Mouse (Mus musculus): ENCODE results near the gene Gm266. TPM values are rescaled to one million over a fixed set of nuclear protein-coding genes. Genes with fewer than 3 reads are reported as not detected.
"Not testable (repeated sequence)": the region's sequence is repeated elsewhere in the genome, so short reads cannot be mapped to it uniquely, and the experiment has no call there.

Gene Gm266
- total RNA-seq (2022) = under 1 TPM in 2 of 4 experiments, not detected in 2; 0.22 to 0.35 TPM

DNA sequence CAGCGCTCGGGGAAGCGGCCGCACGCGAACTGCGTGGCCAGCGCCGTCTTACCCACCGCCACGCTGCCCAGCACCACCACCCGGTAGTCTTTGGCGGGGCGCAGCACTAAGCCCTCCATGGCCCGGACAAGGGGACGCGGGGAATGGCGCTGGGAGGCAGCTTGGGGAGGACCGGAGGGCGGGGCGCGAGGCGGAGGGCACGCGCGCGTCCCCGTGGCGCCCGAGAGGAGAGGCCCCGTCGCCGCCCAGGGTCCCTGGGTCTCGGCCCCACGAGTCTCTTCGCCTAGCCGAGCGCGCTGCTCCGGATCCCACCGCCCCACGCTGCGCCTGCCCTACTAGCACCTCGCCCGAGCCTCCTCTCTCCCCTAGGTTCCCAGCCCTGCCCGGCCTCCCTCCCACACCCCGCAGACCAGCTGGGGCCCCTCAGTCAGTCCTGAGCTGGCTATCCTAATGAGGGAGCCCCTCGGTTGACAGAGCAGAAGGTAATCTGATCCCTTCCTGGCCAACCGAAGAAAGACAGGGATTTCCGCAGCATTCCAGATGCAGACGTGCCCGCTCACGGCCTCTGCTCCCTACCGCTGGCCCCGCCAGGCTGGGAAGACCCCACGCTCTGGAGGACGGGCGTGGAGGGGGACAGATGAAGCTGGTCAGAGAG, at the start of gene Gm266:
Gm266 (minus strand) TSS at position 172 of the 655 bp plus-strand sequence.
- no peak for DNase-seq (ENCODE audit: low spot score)

- no peak for DNase-seq (ENCODE audit: low spot score)
These were observed 49.7 kb upstream of the Gm266 start for GRCm38 (mm10) chr12:111535281-111535680.

DNA sequence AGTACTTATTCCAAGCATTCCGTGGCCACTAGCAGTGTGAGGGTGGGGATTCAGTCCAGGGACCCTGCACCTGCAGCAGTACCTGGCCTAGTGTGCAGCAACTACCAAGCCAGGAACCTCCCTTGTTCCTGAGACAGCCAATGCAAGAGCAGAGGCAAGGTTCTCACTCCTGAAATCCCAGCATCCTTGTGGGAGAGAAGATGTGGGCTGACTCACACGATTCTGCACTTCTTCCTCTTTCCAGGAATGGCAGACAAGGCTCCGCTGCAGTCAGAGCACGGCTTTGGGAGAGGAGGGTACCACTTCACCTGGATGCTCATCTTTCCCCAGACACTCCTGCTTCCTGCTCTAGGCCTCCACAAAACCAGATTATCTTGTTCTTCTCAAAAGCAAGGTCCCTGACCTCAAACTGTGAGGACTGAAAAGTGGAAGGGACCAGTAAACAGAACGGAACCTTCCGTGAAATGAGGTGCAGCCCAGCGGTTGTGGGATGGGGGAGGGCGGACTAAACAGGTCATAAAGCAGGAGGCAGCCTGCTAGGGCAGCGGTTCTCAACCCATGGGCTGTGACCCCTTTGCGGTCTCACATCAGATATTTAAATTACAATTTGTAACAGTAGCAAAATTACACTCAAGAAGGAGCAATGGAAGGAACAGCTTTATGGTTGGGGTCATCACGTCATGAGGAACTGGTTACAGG, 47.6 kb upstream of the Gm266 start:
- DNase-seq (ENCODE audit: low spot score) = no peak

- DNase-seq (ENCODE audit: low spot score) = no peak
These were observed 43.6 kb upstream of the Gm266 start for GRCm38 (mm10) chr12:111529192-111529591.

DNA sequence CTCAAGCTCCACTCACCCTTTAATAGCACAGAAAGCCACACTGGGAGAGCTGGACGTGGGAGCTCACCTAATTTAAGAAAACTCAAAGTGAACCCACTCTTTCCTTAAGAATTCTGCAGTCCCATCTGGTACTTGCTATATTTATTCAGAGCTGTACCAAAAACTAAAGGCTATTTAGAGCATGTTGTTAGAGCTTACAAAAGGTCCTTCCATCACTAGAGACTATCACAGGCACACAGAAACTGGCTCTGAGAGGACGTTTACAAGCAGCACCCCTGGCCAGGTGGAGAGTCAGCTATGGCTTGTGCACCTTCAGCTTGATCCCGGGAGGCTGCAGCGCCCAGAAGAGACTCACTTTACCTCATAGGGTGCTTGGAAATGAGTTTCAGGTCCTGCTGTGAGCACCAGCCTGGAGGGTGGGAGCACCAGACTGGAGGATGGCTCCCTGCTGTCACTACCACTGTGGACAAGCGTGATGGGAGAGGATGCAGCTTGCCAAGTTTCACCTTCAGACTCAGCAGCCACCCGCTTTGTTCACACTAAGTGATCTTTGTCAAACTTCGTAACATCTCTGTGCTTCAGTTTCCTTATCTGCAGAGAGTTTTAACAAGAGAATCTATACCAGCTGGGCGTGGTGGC, 42.1 kb upstream of the Gm266 start:
- no peak for DNase-seq (ENCODE audit: low spot score)

DNA sequence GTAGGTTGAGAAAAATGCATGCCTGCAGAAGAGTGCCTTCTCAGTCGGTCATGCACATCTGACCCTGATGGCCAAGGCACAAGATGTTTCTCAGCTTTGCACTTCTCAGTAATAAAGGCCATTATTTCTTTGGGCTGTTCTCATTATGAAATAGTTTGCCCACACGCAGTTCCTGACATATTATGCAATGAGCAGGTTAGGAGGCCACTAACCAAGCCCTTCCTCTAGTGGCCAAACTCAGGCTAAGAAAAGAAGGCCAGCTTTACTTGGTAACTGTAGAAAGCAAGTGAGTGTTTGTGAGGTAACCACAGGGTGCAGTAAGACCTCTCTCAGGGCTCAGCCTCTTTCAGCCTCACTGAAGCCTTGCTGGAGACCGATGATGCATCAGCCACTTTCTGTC, 39.3 kb upstream of the Gm266 start:
- no peak for DNase-seq (ENCODE audit: low spot score)

- DNase-seq (ENCODE audit: low spot score) = no peak
These were observed 38.8 kb upstream of the Gm266 start for GRCm38 (mm10) chr12:111524469-111524868.

- no peak for DNase-seq (ENCODE audit: low spot score)
These were observed 35.4 kb upstream of the Gm266 start for GRCm38 (mm10) chr12:111520994-111521393.

DNA sequence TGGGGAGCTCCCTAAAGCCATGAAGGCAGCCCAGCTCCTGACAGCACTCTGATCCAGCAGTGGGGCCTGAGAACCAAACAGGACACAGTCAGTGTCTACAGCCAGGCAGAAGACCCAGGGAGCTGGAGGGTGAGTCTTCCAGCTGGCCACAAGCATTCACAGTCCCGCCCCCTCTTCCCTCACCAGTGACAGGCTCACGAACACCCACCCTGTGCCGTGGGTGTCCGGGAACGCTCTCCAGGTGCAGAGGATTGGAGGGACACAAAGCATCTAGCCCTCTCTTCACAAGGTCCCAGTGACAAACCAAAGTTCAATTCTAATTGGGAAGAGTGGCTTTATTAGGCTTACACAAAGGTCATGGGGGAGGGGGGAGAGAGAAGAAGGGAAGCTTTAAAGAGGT, 34.2 kb upstream of the Gm266 start:
- DNase-seq (ENCODE audit: low spot score) = no peak

- no peak for DNase-seq (ENCODE audit: low spot score)
These were observed 32.8 kb upstream of the Gm266 start for GRCm38 (mm10) chr12:111518391-111518790.

- DNase-seq (ENCODE audit: low spot score) = no peak
These were observed 32.3 kb upstream of the Gm266 start for GRCm38 (mm10) chr12:111517901-111518300.

GRCm38 (mm10) chr12:111516826-111517225, 31.2 kb upstream of the Gm266 start:
- no peak for DNase-seq (ENCODE audit: low spot score)

DNA sequence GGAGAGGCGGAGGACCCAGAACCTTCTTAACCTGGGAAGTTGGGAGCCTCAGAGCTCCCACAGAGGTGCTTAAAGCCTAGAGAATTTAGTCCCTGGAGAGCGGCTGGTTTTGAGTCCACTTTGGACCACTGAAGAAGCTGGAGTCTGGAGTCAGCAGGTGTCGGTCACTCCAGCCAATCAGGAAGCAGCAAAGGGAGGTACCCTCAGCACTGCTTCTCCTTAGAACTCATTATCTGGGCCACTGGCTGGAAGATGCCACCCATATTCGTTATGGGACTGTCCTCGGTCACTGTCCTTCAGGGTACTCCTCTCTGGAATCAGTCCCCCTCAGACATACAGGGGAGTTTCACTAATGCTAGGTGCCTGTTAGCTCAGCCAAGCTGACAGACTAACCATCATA, 30.3 kb upstream of the Gm266 start:
- DNase-seq (ENCODE audit: low spot score) = no peak

GRCm38 (mm10) chr12:111514874-111515649, 29.4 kb upstream of the Gm266 start:
- no peak for DNase-seq (ENCODE audit: low spot score)

GRCm38 (mm10) chr12:111514231-111514792, 28.7 kb upstream of the Gm266 start:
- DNase-seq (ENCODE audit: low spot score) = no peak

DNA sequence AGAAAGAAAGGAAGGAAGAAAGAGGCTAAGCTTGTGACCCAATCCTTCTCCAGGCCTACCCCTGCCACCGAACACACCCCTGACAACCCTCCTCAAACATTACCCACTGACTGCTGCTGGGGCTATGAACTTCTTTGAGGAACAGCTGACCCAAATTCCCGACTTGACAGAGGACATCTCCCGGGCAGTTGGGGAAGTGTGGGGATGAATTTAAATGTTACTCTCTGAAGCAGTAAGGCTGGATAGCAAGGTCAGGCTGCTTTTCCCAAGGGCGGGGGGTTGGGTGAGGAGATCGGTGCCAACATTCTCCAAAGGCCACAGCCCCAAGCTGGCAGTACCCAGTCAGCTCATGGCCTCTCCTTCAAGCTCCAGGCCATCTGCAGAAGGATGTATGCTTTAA, 28.1 kb upstream of the Gm266 start:
- no peak for DNase-seq (ENCODE audit: low spot score)

DNA sequence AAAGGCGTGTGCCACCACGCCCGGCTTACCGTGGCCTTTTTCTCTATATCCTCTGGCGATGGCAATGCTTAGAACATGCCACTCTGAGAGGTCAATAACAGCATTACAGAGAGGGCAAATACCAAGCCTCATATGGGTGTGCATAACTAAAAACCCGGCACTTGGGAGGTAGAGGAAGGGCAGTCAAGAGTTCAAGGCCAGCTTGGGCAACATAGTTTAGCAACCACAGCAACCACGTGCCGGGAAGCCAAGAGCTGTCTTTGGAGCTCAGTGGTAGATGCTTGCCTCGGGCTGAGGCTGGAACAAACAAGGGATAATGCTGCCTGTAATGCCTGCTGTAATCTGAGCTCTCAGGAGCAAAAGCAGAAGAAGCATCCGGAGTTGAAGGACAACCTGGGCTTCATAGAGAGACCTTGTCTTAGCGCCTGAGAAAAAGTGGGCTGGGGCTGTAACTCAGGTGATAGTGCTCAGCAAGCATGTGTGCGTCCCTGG, 27.0 kb upstream of the Gm266 start:
- no peak for DNase-seq (ENCODE audit: low spot score)

DNA sequence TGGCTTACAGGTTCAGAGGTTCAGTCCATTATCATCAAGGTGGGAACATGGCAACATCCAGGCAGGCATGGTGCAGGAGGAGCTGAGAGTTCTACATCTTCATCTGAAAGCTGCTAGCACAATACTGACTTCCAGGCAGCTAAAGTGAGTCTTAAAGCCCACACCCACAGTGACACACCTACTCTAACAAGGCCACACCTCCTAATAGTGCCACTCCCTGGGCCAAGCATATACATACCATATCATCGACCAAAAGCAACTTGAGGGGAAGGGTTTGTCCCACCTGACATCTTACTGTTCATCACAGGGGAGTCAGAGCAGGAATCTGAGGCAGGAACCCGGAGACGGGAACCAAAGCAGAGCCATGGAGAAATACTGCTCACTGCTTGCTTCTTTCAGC, 22.8 kb upstream of the Gm266 start:
- not testable (repeated sequence) for DNase-seq (ENCODE audit: low spot score)

DNA sequence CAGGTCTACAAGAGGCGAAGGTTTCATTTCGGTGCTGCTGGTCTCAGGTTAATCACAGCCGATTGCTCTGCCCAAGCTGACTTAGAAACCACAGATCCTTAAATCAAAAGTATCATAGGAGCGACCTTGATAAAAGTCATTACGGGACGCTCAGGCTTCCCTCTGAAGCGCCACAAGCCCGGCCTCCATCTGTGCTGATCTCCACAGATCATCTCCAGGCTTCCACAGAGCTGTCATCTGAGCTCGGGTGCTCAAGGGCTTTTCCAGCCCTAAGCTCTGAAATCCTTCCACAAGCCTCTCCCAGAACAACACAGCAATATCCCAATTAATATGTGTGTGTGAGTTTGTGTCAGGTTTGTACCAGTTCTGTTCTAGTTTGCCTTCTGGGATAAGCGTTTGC, 22.3 kb upstream of the Gm266 start:
- no peak for DNase-seq (ENCODE audit: low spot score)

- DNase-seq (ENCODE audit: low spot score) = no peak
These were observed 21.4 kb upstream of the Gm266 start for GRCm38 (mm10) chr12:111507001-111507400.

DNA sequence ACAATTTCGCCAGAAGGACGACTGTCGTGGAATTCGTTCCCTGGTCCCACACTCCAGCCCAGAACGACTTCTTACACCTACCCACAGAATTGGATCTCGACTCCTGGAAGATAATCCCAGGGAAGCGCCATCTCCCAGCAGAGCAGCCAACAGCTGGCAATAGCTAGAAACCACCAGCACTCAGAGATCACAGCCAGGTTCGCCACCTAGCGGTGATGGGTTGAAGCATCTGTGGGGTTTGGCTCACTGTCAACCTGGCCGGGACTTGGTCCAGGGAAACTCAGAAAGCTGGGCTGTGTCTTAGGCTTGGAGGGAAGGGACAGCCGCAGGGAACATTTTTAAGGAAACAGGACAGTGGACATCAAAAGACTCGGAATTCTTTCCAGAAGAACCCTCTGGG, 19.3 kb upstream of the Gm266 start:
- peak; percentile 94 for DNase-seq (ENCODE audit: low spot score)

GRCm38 (mm10) chr12:111503571-111503970, 17.9 kb upstream of the Gm266 start:
- DNase-seq (ENCODE audit: low spot score) = no peak

Data from heart, adult 8-10 months (tissue).